Comparison of ENCODE assay signal across 16 mouse cellular contexts in genomic region chr14:11083462-11083861, GRCm38 (mm10).
DNase-seq lines count a peak whose midpoint lies in the region; ATAC-seq and TF ChIP-seq lines count a peak whose summit lies in the region.
"Had no signal": no experiment of that assay in that cellular context is flagged by ENCODE, and none has a peak within 500 bp of the region (broad histone marks: within the 10 kb centered on the region; RNA-seq: fewer than 3 reads in every experiment).

No protein-coding gene starts in this region.

- no peak overlapping the region for H3K4me3 ChIP-seq in forebrain, embryonic 14.5 days (ENCODE audit: low read depth, low read length)
- no peak overlapping the region for H3K4me3 ChIP-seq in hindbrain, postnatal 0 days (ENCODE audit: low read length)
- H3K4me3 ChIP-seq: embryonic facial prominence, embryonic 13.5 days; heart, embryonic 15.5 days; hindbrain, embryonic 15.5 days; liver, embryonic 15.5 days; myocyte had no signal

- ATAC-seq in frontal cortex, adult (ENCODE audit: low TSS enrichment): peak; percentile 85
- peak; percentile 47; the same call in 1 of the 2 replicates for ATAC-seq in forebrain, embryonic 14.5 days
- no peak for ATAC-seq in hindbrain, postnatal 0 days
- ATAC-seq: lung, postnatal 0 days had no signal

- 49% methylated on average over 5 of the region's 5 CpGs for WGBS in forebrain, embryonic 14.5 days
- WGBS in hindbrain, postnatal 0 days: 28% methylated on average over 5 of the region's 5 CpGs

- no peaks in the 10 kb centered on the region for H3K9me3 ChIP-seq in forebrain, embryonic 14.5 days (replicated peaks; ENCODE audit: control insufficient read depth, low read length)
- H3K9me3 ChIP-seq in hindbrain, postnatal 0 days (ENCODE audit: low read length): no peaks in the 10 kb centered on the region
- H3K9me3 ChIP-seq: embryonic facial prominence, embryonic 13.5 days; heart, embryonic 15.5 days; hindbrain, embryonic 15.5 days; liver, embryonic 15.5 days had no signal

- H3K9ac ChIP-seq in forebrain, embryonic 14.5 days (ENCODE audit: low read length): no peak overlapping the region
- H3K9ac ChIP-seq in hindbrain, postnatal 0 days (replicated peaks; ENCODE audit: low read length): no peak overlapping the region
- H3K9ac ChIP-seq: embryonic facial prominence, embryonic 13.5 days; heart, embryonic 15.5 days; hindbrain, embryonic 15.5 days; liver, embryonic 15.5 days had no signal

- no peaks in the 10 kb centered on the region; the same call in 1 of the 2 replicates for H3K4me1 ChIP-seq in forebrain, embryonic 14.5 days (ENCODE audit: control insufficient read depth, insufficient read depth, low read length)
- H3K4me1 ChIP-seq in hindbrain, postnatal 0 days (ENCODE audit: insufficient read depth, low read length): no peaks in the 10 kb centered on the region
- H3K4me1 ChIP-seq: embryonic facial prominence, embryonic 13.5 days; heart, embryonic 15.5 days; hindbrain, embryonic 15.5 days; liver, embryonic 15.5 days had no signal

- no peaks in the 10 kb centered on the region for H3K36me3 ChIP-seq in forebrain, embryonic 14.5 days (ENCODE audit: control insufficient read depth, insufficient read depth, low read length)
- H3K36me3 ChIP-seq in hindbrain, postnatal 0 days (ENCODE audit: insufficient read depth, low read length): no peaks in the 10 kb centered on the region
- H3K36me3 ChIP-seq: embryonic facial prominence, embryonic 13.5 days; heart, embryonic 15.5 days; hindbrain, embryonic 15.5 days; liver, embryonic 15.5 days had no signal

- no peak overlapping the region for H3K4me2 ChIP-seq in forebrain, embryonic 14.5 days (ENCODE audit: low read length)
- H3K4me2 ChIP-seq in hindbrain, postnatal 0 days (ENCODE audit: low read depth, low read length): no peak overlapping the region
- H3K4me2 ChIP-seq: embryonic facial prominence, embryonic 13.5 days; heart, embryonic 15.5 days; hindbrain, embryonic 15.5 days; liver, embryonic 15.5 days had no signal

- no peak for DNase-seq in frontal cortex, postnatal 14 days (ENCODE audit: low spot score in 2 of 2)
- peak; percentile 69 for DNase-seq in MN1 (ENCODE audit: low spot score)
- peak; percentile 44 for DNase-seq in forebrain, embryonic 14.5 days (ENCODE audit: low spot score)
- peak; percentile 43 for DNase-seq in hindbrain, postnatal 0 days (ENCODE audit: low spot score)
- no peak for DNase-seq in cerebellum, adult 11-12 months
- no peak for DNase-seq in spleen, postnatal 4 days (ENCODE audit: low spot score in 2 of 2)
- DNase-seq in urinary bladder, postnatal 14 days (ENCODE audit: low spot score): no peak
- DNase-seq: kidney, adult 8-10 months had no signal

- no peak overlapping the region; the same call in 1 of the 2 replicates for H3K27ac ChIP-seq in forebrain, embryonic 14.5 days (ENCODE audit: low read depth, low read length)
- no peak overlapping the region for H3K27ac ChIP-seq in hindbrain, postnatal 0 days
- H3K27ac ChIP-seq: embryonic facial prominence, embryonic 13.5 days; heart, embryonic 15.5 days; hindbrain, embryonic 15.5 days; liver, embryonic 15.5 days; stomach, postnatal 0 days had no signal

- H3K27me3 ChIP-seq in forebrain, embryonic 14.5 days (replicated peaks; ENCODE audit: control insufficient read depth, insufficient read depth, low read length): no peaks in the 10 kb centered on the region
- no peaks in the 10 kb centered on the region for H3K27me3 ChIP-seq in hindbrain, postnatal 0 days (ENCODE audit: insufficient read depth, low read length)
- H3K27me3 ChIP-seq: embryonic facial prominence, embryonic 13.5 days; heart, embryonic 15.5 days; hindbrain, embryonic 15.5 days; liver, embryonic 15.5 days had no signal

- TF ChIP-seq CTCF in hindbrain, postnatal 0 days (IDR thresholded peaks at IDR 0.05; ENCODE audit: low read depth): no peak

Comparison
In these comparisons a context has a peak if more than half of its experiments do, and no peak if none do; other contexts are left out.
1. DNase-seq: peak in MN1 (single experiment), forebrain, embryonic 14.5 days (single experiment) and hindbrain, postnatal 0 days (single experiment); none in frontal cortex, postnatal 14 days (0 of 2), cerebellum, adult 11-12 months (single experiment), spleen, postnatal 4 days (0 of 2) and urinary bladder, postnatal 14 days (single experiment).